Comparison of ENCODE assay signal across 20 mouse cellular contexts in the genomic region with DNA sequence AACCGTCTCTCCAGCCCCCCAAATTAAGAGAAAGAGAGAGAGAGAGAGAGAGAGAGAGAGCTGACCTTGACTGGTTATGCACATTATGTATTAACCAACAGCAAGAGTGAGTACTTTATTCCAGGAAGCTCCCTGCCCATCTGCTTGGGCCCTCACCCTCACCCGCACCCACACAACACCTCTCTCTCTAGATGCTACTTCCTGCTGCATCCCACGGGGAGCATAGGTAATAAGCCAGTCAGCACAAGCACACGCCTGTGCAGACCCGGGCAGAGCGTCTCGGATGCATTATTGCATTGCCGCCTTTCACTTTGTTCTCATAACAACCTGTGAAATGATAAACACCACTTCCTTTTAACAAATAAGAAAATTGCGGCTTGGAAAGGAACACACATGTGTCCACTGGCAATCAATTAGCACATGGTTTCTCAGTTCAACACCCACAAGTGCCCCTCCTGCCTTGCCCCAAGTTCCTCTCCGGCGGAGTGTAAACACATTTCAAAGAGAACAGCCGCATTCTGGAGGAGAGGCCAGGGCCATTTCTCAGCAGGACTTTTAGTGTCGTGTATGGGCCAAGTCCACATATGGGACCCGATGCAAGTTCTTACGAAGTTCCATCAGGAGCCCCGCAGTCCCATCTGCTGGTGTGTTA.
DNase-seq lines count a peak whose midpoint lies in the region; ATAC-seq and TF ChIP-seq lines count a peak whose summit lies in the region.
"Had no signal": no experiment of that assay in that cellular context is flagged by ENCODE, and none has a peak within 500 bp of the region (broad histone marks: within the 10 kb centered on the region; RNA-seq: fewer than 3 reads in every experiment).

No protein-coding gene starts in this region.

- H3K4me1 ChIP-seq in lung, postnatal 0 days (ENCODE audit: insufficient read depth, low read depth, low read length) = no peaks in the 10 kb centered on the region
- H3K4me1 ChIP-seq: embryonic facial prominence, embryonic 15.5 days had no signal

- no peak overlapping the region for H3K4me2 ChIP-seq in lung, postnatal 0 days (replicated peaks; ENCODE audit: low read depth, low read length)
- H3K4me2 ChIP-seq: embryonic facial prominence, embryonic 15.5 days; forebrain, embryonic 13.5 days; hindbrain, embryonic 14.5 days had no signal

- no peak for TF ChIP-seq EP300 in lung, postnatal 0 days (IDR thresholded peaks at IDR 0.05)

- H3K27me3 ChIP-seq in lung, postnatal 0 days (replicated peaks; ENCODE audit: insufficient read depth, low read length) = no peaks in the 10 kb centered on the region
- H3K27me3 ChIP-seq: CH12.LX; embryonic facial prominence, embryonic 15.5 days; forebrain, embryonic 13.5 days had no signal

- 18% methylated on average over 16 of the region's 16 CpGs for WGBS in lung, postnatal 0 days

- no peaks in the 10 kb centered on the region for H3K36me3 ChIP-seq in lung, postnatal 0 days (ENCODE audit: insufficient read depth, low read length)
- H3K36me3 ChIP-seq: embryonic facial prominence, embryonic 15.5 days had no signal

- no peak; the same call in 1 of the 2 replicates for ATAC-seq in lung, postnatal 0 days
- peak; percentile 43 for ATAC-seq in inflammation-experienced regulatory T-cells, adult 6 months
- ATAC-seq: activated CD4-positive, CD25-positive, alpha-beta regulatory T cell, adult 4 months; forebrain, embryonic 13.5 days; midbrain, embryonic 16.5 days had no signal

- no peak overlapping the region for H3K9ac ChIP-seq in lung, postnatal 0 days (replicated peaks; ENCODE audit: low read depth)
- H3K9ac ChIP-seq: embryonic facial prominence, embryonic 15.5 days; forebrain, embryonic 13.5 days; hindbrain, embryonic 14.5 days had no signal

- H3K9me3 ChIP-seq in lung, postnatal 0 days (ENCODE audit: low read length) = no peaks in the 10 kb centered on the region
- H3K9me3 ChIP-seq: embryonic facial prominence, embryonic 15.5 days; forebrain, embryonic 13.5 days had no signal

- H3K4me3 ChIP-seq in lung, postnatal 0 days (ENCODE audit: low read depth, low read length) = no peak overlapping the region
- H3K4me3 ChIP-seq: embryonic facial prominence, embryonic 15.5 days; forebrain, embryonic 13.5 days had no signal

- TF ChIP-seq CTCF in lung, postnatal 0 days (IDR thresholded peaks at IDR 0.05) = no peak

- DNase-seq in embryo, embryonic 10 days (ENCODE audit: low spot score) = peak; percentile 23
- DNase-seq in embryo, embryonic 9.5 days (ENCODE audit: extremely low spot score) = no peak
- peak; percentile 13 for DNase-seq in lung, postnatal 0 days (ENCODE audit: low spot score)
- no peak for DNase-seq in lung, postnatal 25 days (ENCODE audit: low spot score)
- DNase-seq in natural killer cell, adult 2 months (ENCODE audit: low spot score in 2 of 2) = peak; percentile 39 to 69
- no peak for DNase-seq in kidney, postnatal 4 days
- DNase-seq in thymus, postnatal 4 days = no peak
- DNase-seq: cerebellum, adult 11 months; cerebellum, postnatal 25 days; gastrocnemius, postnatal 14 days; heart, postnatal 10 days; kidney, adult 9 months; layer of hippocampus, adult 9-11 months had no signal

- no peak overlapping the region for H3K27ac ChIP-seq in lung, postnatal 0 days (ENCODE audit: low read length)
- H3K27ac ChIP-seq: embryonic facial prominence, embryonic 15.5 days; forebrain, embryonic 13.5 days; hindbrain, embryonic 14.5 days had no signal

Comparison
In these comparisons a context has a peak if more than half of its experiments do, and no peak if none do; other contexts are left out.
1. DNase-seq: peak in embryo, embryonic 10 days (single experiment), lung, postnatal 0 days (single experiment) and natural killer cell, adult 2 months (2 of 2); none in embryo, embryonic 9.5 days (single experiment), lung, postnatal 25 days (single experiment), kidney, postnatal 4 days (0 of 2) and thymus, postnatal 4 days (single experiment).